Mouse (Mus musculus) ovary, postnatal 36 days (tissue): Measurements from ENCODE around the gene Slc35b4.

Experiments
- DNase-seq: peaks from one replicate; pipeline ENCODE4 v3.0.0; 2022; ENCODE audit warnings: low spot score, mixed read lengths

Gene Slc35b4

DNA sequence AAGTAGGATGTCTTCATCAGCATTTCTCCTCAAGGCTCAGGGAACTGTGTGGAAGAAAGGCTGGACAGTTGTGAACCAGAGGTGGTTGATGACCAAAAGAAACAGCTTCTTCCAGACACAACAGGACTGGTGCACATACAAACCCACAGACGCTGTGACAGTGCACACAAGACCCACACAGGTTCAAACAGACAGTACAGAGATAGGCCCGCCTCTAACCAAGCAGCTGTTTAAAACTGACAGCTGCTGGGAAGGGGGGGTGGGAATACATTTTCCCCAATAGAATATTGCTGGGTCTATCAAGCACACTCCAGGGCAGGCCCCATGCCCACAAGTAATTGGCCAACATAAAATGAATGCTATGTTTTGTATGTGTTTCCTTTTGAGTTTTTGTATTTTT is 52.5 kb downstream of the Slc35b4 start:
- no peak for DNase-seq

GRCm38 (mm10) chr6:34116838-34117478 is 60.0 kb downstream of the Slc35b4 start:
- no peak for DNase-seq

DNA sequence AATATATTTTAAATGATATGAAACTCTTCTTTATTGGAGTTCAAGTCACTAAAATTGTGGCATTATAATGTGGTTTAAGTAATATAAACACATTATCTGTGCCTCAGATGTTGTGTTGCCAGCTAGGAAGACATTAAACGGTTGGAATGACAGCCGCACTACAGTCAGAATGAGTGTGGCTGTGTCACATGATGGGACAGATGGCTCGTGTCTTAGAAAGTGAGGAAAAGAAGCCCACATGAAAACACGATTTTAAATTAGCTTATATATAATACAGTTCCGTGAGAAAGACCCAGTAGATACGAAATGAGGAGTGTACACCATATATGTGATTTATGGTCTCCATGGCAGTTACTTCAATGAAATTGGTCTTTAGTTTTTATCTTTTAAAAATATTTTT is 65.5 kb downstream of the Slc35b4 start:
- no peak for DNase-seq

GRCm38 (mm10) chr6:34110571-34110970 is 66.3 kb downstream of the Slc35b4 start:
- no peak for DNase-seq
